Mouse (Mus musculus): ENCODE data around the gene Phyh.

The Phyh gene

GRCm38 (mm10) chr2:4918860-4919739, at the start of gene Phyh:
Phyh (plus strand) TSS chr2:4919019.
- DNase-seq = peak; percentile 95

GRCm38 (mm10) chr2:4872740-4873139, 46.1 kb upstream of the Phyh start:
- DNase-seq = no peak

- DNase-seq = no peak
Measured at GRCm38 (mm10) chr2:4873331-4873730, 45.5 kb upstream of the Phyh start.

GRCm38 (mm10) chr2:4875090-4875489, 43.7 kb upstream of the Phyh start:
- DNase-seq = no peak

GRCm38 (mm10) chr2:4876131-4876530, 42.7 kb upstream of the Phyh start:
- DNase-seq = no peak

GRCm38 (mm10) chr2:4880737-4881349, 38.0 kb upstream of the Phyh start:
- DNase-seq = peak in 1 of 2 experiments; percentile 36

GRCm38 (mm10) chr2:4881350-4882248, 37.2 kb upstream of the Phyh start, which contains the start of gene Sephs1:
Sephs1 (plus strand) TSS chr2:4881564.
- DNase-seq = peak; percentile 90 to 93

GRCm38 (mm10) chr2:4882249-4882791, 36.5 kb upstream of the Phyh start:
- peak; percentile 69 to 83 for DNase-seq

- no peak for DNase-seq
Measured at GRCm38 (mm10) chr2:4883009-4883704, 35.7 kb upstream of the Phyh start.

- peak; percentile 62 to 68 for DNase-seq
Measured at GRCm38 (mm10) chr2:4886896-4887295, 31.9 kb upstream of the Phyh start.

- DNase-seq = no peak
Measured at GRCm38 (mm10) chr2:4895598-4895997, 23.2 kb upstream of the Phyh start.

GRCm38 (mm10) chr2:4896970-4897369, 21.8 kb upstream of the Phyh start:
- no peak for DNase-seq

GRCm38 (mm10) chr2:4900624-4901023, 18.2 kb upstream of the Phyh start:
- peak; percentile 49 to 73 for DNase-seq

- peak; percentile 49 to 51 for DNase-seq
Measured at GRCm38 (mm10) chr2:4902346-4902745, 16.5 kb upstream of the Phyh start.

GRCm38 (mm10) chr2:4907120-4907519, 11.7 kb upstream of the Phyh start:
- no peak for DNase-seq

- no peak for DNase-seq
Measured at GRCm38 (mm10) chr2:4907916-4908315, 10.9 kb upstream of the Phyh start.

- peak in 1 of 2 experiments; percentile 43 for DNase-seq
Measured at GRCm38 (mm10) chr2:4908771-4909315, 10.0 kb upstream of the Phyh start.

- peak; percentile 41 to 44 for DNase-seq
Measured at GRCm38 (mm10) chr2:4909909-4910308, 8.9 kb upstream of the Phyh start.

- no peak for DNase-seq
Measured at GRCm38 (mm10) chr2:4910521-4910920, 8.3 kb upstream of the Phyh start.

GRCm38 (mm10) chr2:4913949-4914348, 4.9 kb upstream of the Phyh start:
- no peak for DNase-seq

GRCm38 (mm10) chr2:4916037-4916436, 2.8 kb upstream of the Phyh start:
- no peak for DNase-seq

Measured in kidney, postnatal 36 days (tissue).